ENCODE assay signal across 9 mouse cellular contexts in the genomic region with DNA sequence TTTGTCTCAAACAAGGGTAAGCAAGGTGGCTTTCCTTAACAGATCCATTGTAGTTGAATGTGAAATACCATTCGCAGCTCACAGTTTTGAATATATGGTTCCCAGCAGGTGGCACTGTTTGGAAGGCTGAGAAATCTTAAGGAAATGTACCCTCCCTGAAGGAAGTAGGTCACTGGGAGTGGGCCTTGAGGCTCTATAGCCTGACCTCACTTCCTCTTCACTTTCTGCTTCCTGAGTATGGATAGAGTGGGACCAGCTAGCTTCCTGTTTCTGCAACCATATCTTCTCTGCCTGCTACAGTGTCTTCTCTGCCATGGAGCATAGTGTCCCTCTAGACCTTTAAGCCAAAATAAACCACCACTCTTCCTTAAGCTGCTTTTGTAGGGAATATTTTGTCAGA.
A peak's percentile ranks its signal among the peaks of the same experiment; 100 is the strongest.
DNase-seq lines count a peak whose midpoint lies in the region; ATAC-seq and TF ChIP-seq lines count a peak whose summit lies in the region.
"Had no signal": no experiment of that assay in that cellular context is flagged by ENCODE, and none has a peak within 500 bp of the region (broad histone marks: within the 10 kb centered on the region; RNA-seq: fewer than 3 reads in every experiment).

No protein-coding gene starts in this region.

- H3K27ac ChIP-seq in embryonic facial prominence, embryonic 11.5 days (replicated peaks; ENCODE audit: low read depth, low read length): no peak overlapping the region
- no peak overlapping the region for H3K27ac ChIP-seq in embryonic facial prominence, embryonic 10.5 days (replicated peaks)
- H3K27ac ChIP-seq: liver, embryonic 15.5 days had no signal

- H3K4me1 ChIP-seq in embryonic facial prominence, embryonic 11.5 days (ENCODE audit: control insufficient read depth, insufficient read depth, low read length): no peaks in the 10 kb centered on the region
- H3K4me1 ChIP-seq in embryonic facial prominence, embryonic 10.5 days: no peaks in the 10 kb centered on the region
- H3K4me1 ChIP-seq in lung, adult 2 months (ENCODE audit: control insufficient read depth, insufficient read depth, low read length): peaks cover 3% of the 10 kb centered on the region; the same call in 1 of the 2 replicates
- H3K4me1 ChIP-seq: liver, embryonic 15.5 days had no signal

- H3K9me3 ChIP-seq in embryonic facial prominence, embryonic 11.5 days (replicated peaks; ENCODE audit: control insufficient read depth, low read length): no peaks in the 10 kb centered on the region
- H3K9me3 ChIP-seq in embryonic facial prominence, embryonic 10.5 days: no peaks in the 10 kb centered on the region
- H3K9me3 ChIP-seq: liver, embryonic 15.5 days had no signal

- 90% methylated on average over 1 of the region's 1 CpGs for WGBS in embryonic facial prominence, embryonic 11.5 days
- 84% methylated on average over 1 of the region's 1 CpGs for WGBS in embryonic facial prominence, embryonic 10.5 days
- 83% methylated on average over 1 of the region's 1 CpGs for WGBS in lung, adult 2 months

- H3K4me3 ChIP-seq in embryonic facial prominence, embryonic 11.5 days (ENCODE audit: low read depth, low read length): no peak overlapping the region
- H3K4me3 ChIP-seq in embryonic facial prominence, embryonic 10.5 days: no peak overlapping the region
- H3K4me3 ChIP-seq in lung, adult 2 months (replicated peaks; ENCODE audit: extremely low read depth, low read depth, low read length): no peak overlapping the region
- H3K4me3 ChIP-seq: liver, embryonic 15.5 days had no signal

- TF ChIP-seq POLR2A in lung, adult 2 months (IDR thresholded peaks at IDR 0.05; ENCODE audit: borderline replicate concordance, extremely low read depth, low read depth, low read length): no peak

- no peaks in the 10 kb centered on the region for H3K36me3 ChIP-seq in embryonic facial prominence, embryonic 11.5 days (replicated peaks; ENCODE audit: control insufficient read depth, insufficient read depth, low read depth, low read length)
- no peaks in the 10 kb centered on the region for H3K36me3 ChIP-seq in embryonic facial prominence, embryonic 10.5 days (replicated peaks)
- H3K36me3 ChIP-seq: liver, embryonic 15.5 days had no signal

- H3K9ac ChIP-seq in embryonic facial prominence, embryonic 11.5 days (replicated peaks; ENCODE audit: low read length): no peak overlapping the region
- H3K9ac ChIP-seq: liver, embryonic 15.5 days had no signal

- peak; percentile 15 for DNase-seq in embryonic facial prominence, embryonic 11.5 days (ENCODE audit: low spot score)
- no peak for DNase-seq in embryonic facial prominence, embryonic 10.5 days (ENCODE audit: low spot score)
- DNase-seq in retina, postnatal 1 day: peak; percentile 43
- DNase-seq in retina, embryonic 14.5 days (ENCODE audit: low spot score): no peak
- no peak for DNase-seq in lung, adult 2 months
- peak; percentile 71 for DNase-seq in thymus, postnatal 14 days
- DNase-seq in frontal cortex, postnatal 10 days (ENCODE audit: low spot score in 2 of 2): no peak
- DNase-seq in natural killer cell, adult 2 months (ENCODE audit: low spot score in 2 of 2): no peak

- TF ChIP-seq CTCF in lung, adult 2 months (IDR thresholded peaks at IDR 0.05; ENCODE audit: insufficient read depth, low read length): 0 out of 2 replicates have a peak, but pooled peaks have one; percentile 15

- ATAC-seq in embryonic facial prominence, embryonic 11.5 days (replicated peaks; ENCODE audit: insufficient number of reproducible peaks, low FRiP score, low TSS enrichment, low read depth): no peak

- no peaks in the 10 kb centered on the region for H3K27me3 ChIP-seq in embryonic facial prominence, embryonic 11.5 days (ENCODE audit: control insufficient read depth, insufficient read depth, low read length)
- no peaks in the 10 kb centered on the region for H3K27me3 ChIP-seq in embryonic facial prominence, embryonic 10.5 days (replicated peaks; ENCODE audit: low read depth, poor library complexity, severe bottlenecking)
- H3K27me3 ChIP-seq: liver, embryonic 15.5 days had no signal

- no peak overlapping the region for H3K4me2 ChIP-seq in embryonic facial prominence, embryonic 11.5 days (ENCODE audit: low read depth, low read length)
- H3K4me2 ChIP-seq: liver, embryonic 15.5 days had no signal

Comparison
In these comparisons a context has a peak if more than half of its experiments do, and no peak if none do; other contexts are left out.
1. DNase-seq: peak in embryonic facial prominence, embryonic 11.5 days (single experiment), retina, postnatal 1 day (single experiment) and thymus, postnatal 14 days (single experiment); none in embryonic facial prominence, embryonic 10.5 days (single experiment), retina, embryonic 14.5 days (single experiment), lung, adult 2 months (single experiment), frontal cortex, postnatal 10 days (0 of 2) and natural killer cell, adult 2 months (0 of 2).